Mouse (Mus musculus) layer of hippocampus, adult 11-12 months (tissue): ENCODE data around the gene Asic4.

Experiments used
- DNase-seq: peaks from one replicate; pipeline ENCODE4 v3.0.0; 2022; ENCODE audit warnings: low spot score

Gene Asic4

GRCm38 (mm10) chr1:75503651-75503980 is 53.4 kb downstream of the Asic4 start:
- DNase-seq: no peak

GRCm38 (mm10) chr1:75504256-75505045 is 54.2 kb downstream of the Asic4 start:
- peak; percentile 59 for DNase-seq

GRCm38 (mm10) chr1:75505159-75505955 is 55.1 kb downstream of the Asic4 start:
- peak; percentile 74 for DNase-seq

GRCm38 (mm10) chr1:75505956-75506831 is 56.0 kb downstream of the Asic4 start, which contains the start of gene Obsl1:
Gene Obsl1 (minus strand): TSS chr1:75506452.
- DNase-seq: no peak

GRCm38 (mm10) chr1:75507006-75507405 is 56.8 kb downstream of the Asic4 start, which contains the start of gene Inha:
Gene Inha (plus strand): TSS chr1:75507077.
- DNase-seq: no peak

GRCm38 (mm10) chr1:75509586-75509985 is 59.4 kb downstream of the Asic4 start:
- no peak for DNase-seq

- no peak for DNase-seq
Measured at GRCm38 (mm10) chr1:75510154-75510553, 59.9 kb downstream of the Asic4 start.

- no peak for DNase-seq
Measured at GRCm38 (mm10) chr1:75511437-75512210, 61.4 kb downstream of the Asic4 start.

- DNase-seq: no peak
Measured at GRCm38 (mm10) chr1:75512550-75512949, 62.3 kb downstream of the Asic4 start.

- DNase-seq: no peak
Measured at GRCm38 (mm10) chr1:75516703-75517380, 66.6 kb downstream of the Asic4 start.

GRCm38 (mm10) chr1:75517984-75518383 is 67.7 kb downstream of the Asic4 start:
- DNase-seq: no peak

- no peak for DNase-seq
Measured at GRCm38 (mm10) chr1:75518427-75518826, 68.2 kb downstream of the Asic4 start.

- DNase-seq: no peak
Measured at GRCm38 (mm10) chr1:75519576-75519975, 69.3 kb downstream of the Asic4 start.

- DNase-seq: peak; percentile 94
Measured at GRCm38 (mm10) chr1:75521321-75522031, 71.2 kb downstream of the Asic4 start, which contains the start of gene Stk11ip. Gene Stk11ip (plus strand): TSS chr1:75521529.
